39 mouse cellular contexts compared by ENCODE assay signal in the genomic region with DNA sequence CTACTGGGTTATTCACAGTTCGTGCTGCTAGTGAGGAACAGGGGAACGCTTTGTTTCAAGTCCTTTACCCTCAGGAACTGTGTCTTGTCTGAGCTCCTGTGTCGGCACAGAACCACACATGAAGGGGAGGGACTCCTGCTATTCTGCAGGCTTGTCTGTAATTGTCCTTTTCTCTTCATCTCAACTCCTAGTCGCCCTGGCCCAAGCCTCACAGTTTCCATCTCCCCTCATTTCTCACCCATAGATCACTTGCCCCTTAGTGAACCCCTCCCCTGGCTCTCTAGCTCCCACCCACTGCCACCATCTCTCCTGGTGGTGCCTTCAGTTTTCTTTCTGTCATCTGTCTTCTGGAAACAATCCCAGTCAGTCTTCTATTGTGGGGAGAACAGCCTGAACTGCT. TPM values are rescaled to one million over a fixed set of nuclear protein-coding genes. Genes with fewer than 3 reads are reported as not detected.
DNase-seq lines count a peak whose midpoint lies in the region; ATAC-seq lines count a peak whose summit lies in the region.
"Had no signal": no experiment of that assay in that cellular context is flagged by ENCODE, and none has a peak within 500 bp of the region (broad histone marks: within the 10 kb centered on the region; RNA-seq: fewer than 3 reads in every experiment).

No protein-coding gene starts in this region.

- H3K27me3 ChIP-seq in midbrain, embryonic 10.5 days (ENCODE audit: low read depth, poor library complexity, severe bottlenecking) = peaks cover 62% of the 10 kb centered on the region
- peaks cover 19% of the 10 kb centered on the region for H3K27me3 ChIP-seq in midbrain, embryonic 14.5 days (ENCODE audit: control insufficient read depth, insufficient read depth, low read length)
- peaks cover 18% of the 10 kb centered on the region for H3K27me3 ChIP-seq in neural tube, embryonic 11.5 days (ENCODE audit: control insufficient read depth, insufficient read depth, low read length)

- ATAC-seq in midbrain, embryonic 14.5 days (ENCODE audit: low FRiP score, low TSS enrichment) = no peak
- peak; percentile 42 for ATAC-seq in neural tube, embryonic 11.5 days (ENCODE audit: insufficient read depth, low FRiP score, low TSS enrichment)
- ATAC-seq: activated CD4-positive, CD25-positive, alpha-beta regulatory T cell, adult 4 months; inflammation-experienced regulatory T-cells, adult 6 months had no signal

- no peak overlapping the region for H3K9ac ChIP-seq in midbrain, embryonic 14.5 days (replicated peaks; ENCODE audit: low read length)
- H3K9ac ChIP-seq in neural tube, embryonic 11.5 days (ENCODE audit: low read length) = no peak overlapping the region
- H3K9ac ChIP-seq: embryonic facial prominence, embryonic 12.5 days; hindbrain, embryonic 15.5 days; liver, embryonic 14.5 days had no signal

- DNase-seq in embryo, embryonic 10.5 days (ENCODE audit: low spot score) = peak; percentile 67
- no peak for DNase-seq in embryo, embryonic 11 days
- DNase-seq in heart, adult 11 months = peak; percentile 73
- no peak for DNase-seq in heart, postnatal 10 days
- no peak for DNase-seq in midbrain, embryonic 10.5 days (ENCODE audit: low spot score)
- DNase-seq in midbrain, embryonic 14.5 days = no peak
- DNase-seq in neural tube, embryonic 11.5 days (ENCODE audit: low spot score) = peak; percentile 61
- DNase-seq in urinary bladder, postnatal 14 days (ENCODE audit: low spot score) = no peak
- DNase-seq: adrenal gland, adult 2 months; adrenal gland, postnatal 36 days; cerebellum, adult 18-20 months; cerebellum, postnatal 14 days; gastrocnemius, postnatal 10 days; heart, postnatal 4 days; kidney, adult 2 months; layer of hippocampus, postnatal 36 days; liver; lung, adult 2 months; lung, postnatal 10 days; right cerebral cortex, postnatal 4 days; thymus, adult 18-20 months; thymus, postnatal 25 days had no signal

- no peak overlapping the region for H3K4me3 ChIP-seq in midbrain, embryonic 10.5 days
- H3K4me3 ChIP-seq in midbrain, embryonic 14.5 days (replicated peaks; ENCODE audit: low read depth, low read length) = no peak overlapping the region
- no peak overlapping the region for H3K4me3 ChIP-seq in neural tube, embryonic 11.5 days (ENCODE audit: low read depth, low read length)
- H3K4me3 ChIP-seq: embryonic facial prominence, embryonic 12.5 days; heart, embryonic 10.5 days; hindbrain, embryonic 15.5 days; myocyte had no signal

- H3K27ac ChIP-seq in midbrain, embryonic 10.5 days (replicated peaks) = peak overlapping the region; percentile 63; the same call in 1 of the 2 replicates
- H3K27ac ChIP-seq in midbrain, embryonic 14.5 days (replicated peaks; ENCODE audit: low read depth, low read length) = no peak overlapping the region
- no peak overlapping the region for H3K27ac ChIP-seq in neural tube, embryonic 11.5 days (ENCODE audit: low read depth, low read length)
- H3K27ac ChIP-seq: embryonic facial prominence, embryonic 12.5 days; heart, embryonic 10.5 days; hindbrain, embryonic 15.5 days; kidney, postnatal 0 days; liver, embryonic 14.5 days; macrophage; stomach, postnatal 0 days had no signal

- H3K36me3 ChIP-seq in midbrain, embryonic 10.5 days = no peaks in the 10 kb centered on the region
- no peaks in the 10 kb centered on the region for H3K36me3 ChIP-seq in midbrain, embryonic 14.5 days (ENCODE audit: control insufficient read depth, insufficient read depth, low read length)
- H3K36me3 ChIP-seq in neural tube, embryonic 11.5 days (ENCODE audit: control insufficient read depth, insufficient read depth, low read length) = no peaks in the 10 kb centered on the region
- H3K36me3 ChIP-seq: embryonic facial prominence, embryonic 12.5 days; heart, embryonic 10.5 days; hindbrain, embryonic 15.5 days had no signal

- peaks cover 69% of the 10 kb centered on the region for H3K4me1 ChIP-seq in midbrain, embryonic 10.5 days
- H3K4me1 ChIP-seq in midbrain, embryonic 14.5 days (ENCODE audit: control insufficient read depth, insufficient read depth, low read length) = peaks cover 27% of the 10 kb centered on the region
- H3K4me1 ChIP-seq in neural tube, embryonic 11.5 days (ENCODE audit: control insufficient read depth, insufficient read depth, low read length) = peaks cover 37% of the 10 kb centered on the region

- H3K4me2 ChIP-seq in midbrain, embryonic 14.5 days (ENCODE audit: low read length) = no peak overlapping the region
- no peak overlapping the region for H3K4me2 ChIP-seq in neural tube, embryonic 11.5 days (ENCODE audit: low read depth)
- H3K4me2 ChIP-seq: embryonic facial prominence, embryonic 12.5 days; hindbrain, embryonic 15.5 days had no signal

- intact Hi-C loops in heart, postnatal 10 days (cut with DNase I) = no loop called here

- 32% methylated on average over 4 of the region's 4 CpGs for WGBS in midbrain, embryonic 10.5 days
- 12% methylated on average over 4 of the region's 4 CpGs for WGBS in midbrain, embryonic 14.5 days
- WGBS in neural tube, embryonic 11.5 days = 6% methylated on average over 4 of the region's 4 CpGs

- H3K9me3 ChIP-seq in midbrain, embryonic 10.5 days (replicated peaks) = no peaks in the 10 kb centered on the region
- no peaks in the 10 kb centered on the region for H3K9me3 ChIP-seq in midbrain, embryonic 14.5 days (ENCODE audit: control insufficient read depth, low read length)
- H3K9me3 ChIP-seq in neural tube, embryonic 11.5 days (ENCODE audit: control insufficient read depth, low read length) = no peaks in the 10 kb centered on the region
- H3K9me3 ChIP-seq: embryonic facial prominence, embryonic 12.5 days; heart, embryonic 10.5 days; hindbrain, embryonic 15.5 days had no signal

RNA-seq across cellular contexts. Expression of gene Dgkz, which starts 4.6 kb away (rescaled TPM):
- 10 to 100 TPM; 64.3 to 85.9 TPM for total RNA-seq in heart, postnatal 10 days (2021)
- polyA plus RNA-seq in midbrain, embryonic 10.5 days (2016; fragmentation: Nextera tagmentation; extraction: Ambion mirVana) = 28.3 and 35.0 TPM in 2 replicates
- 27.5 and 32.0 TPM in 2 replicates for polyA plus RNA-seq in midbrain, embryonic 14.5 days (2014; fragmentation: Nextera tagmentation; extraction: Ambion mirVana)
- polyA plus RNA-seq in neural tube, embryonic 11.5 days (2014; fragmentation: Nextera tagmentation; extraction: Ambion mirVana) = 34.6 and 37.7 TPM in 2 replicates

RNA-seq across cellular contexts. Expression of gene Gm9821, which starts 34.7 kb away (rescaled TPM):
- total RNA-seq in heart, postnatal 10 days (2021) = not detected
- polyA plus RNA-seq in midbrain, embryonic 10.5 days (2016; fragmentation: Nextera tagmentation; extraction: Ambion mirVana) = 0.12 and 0.19 TPM in 2 replicates
- polyA plus RNA-seq in midbrain, embryonic 14.5 days (2014; fragmentation: Nextera tagmentation; extraction: Ambion mirVana) = 0.14 and 0.26 TPM in 2 replicates
- polyA plus RNA-seq in neural tube, embryonic 11.5 days (2014; fragmentation: Nextera tagmentation; extraction: Ambion mirVana) = 0.37 and 0.58 TPM in 2 replicates
- total RNA-seq: adrenal gland, adult 2 months; adrenal gland, postnatal 36 days; gastrocnemius, postnatal 10 days; heart, postnatal 4 days; layer of hippocampus, postnatal 36 days; left cerebral cortex, postnatal 10 days had no signal
- polyA plus RNA-seq: adrenal gland, adult 2 months; brain, embryonic 14.5 days; cortical plate, adult 2 months; kidney, adult 2 months; large intestine, adult 2 months; lung, adult 2 months; spleen, adult 2 months had no signal

RNA-seq across cellular contexts. Expression of gene Creb3l1, which starts 44.1 kb away (rescaled TPM):
- total RNA-seq in heart, postnatal 10 days (2021) = 10 to 100 TPM; 15.6 to 16.0 TPM
- polyA plus RNA-seq in midbrain, embryonic 10.5 days (2016; fragmentation: Nextera tagmentation; extraction: Ambion mirVana) = 0.96 and 1.6 TPM in 2 replicates
- polyA plus RNA-seq in midbrain, embryonic 14.5 days (2014; fragmentation: Nextera tagmentation; extraction: Ambion mirVana) = 0.69 and 2.0 TPM in 2 replicates
- 1.6 and 2.0 TPM in 2 replicates for polyA plus RNA-seq in neural tube, embryonic 11.5 days (2014; fragmentation: Nextera tagmentation; extraction: Ambion mirVana)

RNA-seq across cellular contexts. Expression of gene Mdk, which starts 48.1 kb away (rescaled TPM):
- 10 to 100 TPM; 51.5 to 56.1 TPM for total RNA-seq in heart, postnatal 10 days (2021)
- polyA plus RNA-seq in midbrain, embryonic 10.5 days (2016; fragmentation: Nextera tagmentation; extraction: Ambion mirVana) = 1,290 and 1,659 TPM in 2 replicates
- polyA plus RNA-seq in midbrain, embryonic 14.5 days (2014; fragmentation: Nextera tagmentation; extraction: Ambion mirVana) = 131 and 196 TPM in 2 replicates
- polyA plus RNA-seq in neural tube, embryonic 11.5 days (2014; fragmentation: Nextera tagmentation; extraction: Ambion mirVana) = 1,127 and 1,214 TPM in 2 replicates

RNA-seq across cellular contexts. Expression of gene Chrm4, which starts 53.2 kb away (rescaled TPM):
- total RNA-seq in heart, postnatal 10 days (2021) = under 1 TPM in 1 of 2 experiments, not detected in 1; 0.17 TPM
- polyA plus RNA-seq in midbrain, embryonic 10.5 days (2016; fragmentation: Nextera tagmentation; extraction: Ambion mirVana) = 0.81 and 1.0 TPM in 2 replicates
- 0.34 and 0.65 TPM in 2 replicates for polyA plus RNA-seq in midbrain, embryonic 14.5 days (2014; fragmentation: Nextera tagmentation; extraction: Ambion mirVana)
- polyA plus RNA-seq in neural tube, embryonic 11.5 days (2014; fragmentation: Nextera tagmentation; extraction: Ambion mirVana) = 0.45 and 0.53 TPM in 2 replicates
- total RNA-seq: heart, postnatal 4 days; neutrophil, adult 5-6 weeks had no signal
- polyA plus RNA-seq: heart, embryonic 16.5 days; kidney, postnatal 0 days; macrophage had no signal

Comparison
In these comparisons a context has a peak if more than half of its experiments do, and no peak if none do; other contexts are left out.
1. DNase-seq: peak in embryo, embryonic 10.5 days (single experiment), heart, adult 11 months (single experiment) and neural tube, embryonic 11.5 days (single experiment); none in embryo, embryonic 11 days (single experiment), heart, postnatal 10 days (0 of 2), midbrain, embryonic 10.5 days (single experiment), midbrain, embryonic 14.5 days (single experiment) and urinary bladder, postnatal 14 days (single experiment).